Mouse (Mus musculus) forelimb bud, embryonic 11.5 days (tissue): Measurements from ENCODE around the gene Itgam.
"Not testable (repeated sequence)": the region's sequence is repeated elsewhere in the genome, so short reads cannot be mapped to it uniquely, and the experiment has no call there.

ENCODE experiments used
- DNase-seq: peaks from one replicate; pipeline ENCODE4 v3.0.0-alpha.2; 2012; ENCODE audit warnings: low read depth, low spot score

The Itgam gene

GRCm38 (mm10) chr7:128128741-128129720 is 66.6 kb downstream of the Itgam start, which contains the start of gene Itgax:
Gene Itgax, plus strand, starts transcription at chr7:128129547.
- no peak for DNase-seq

- no peak for DNase-seq
These were observed 69.7 kb downstream of the Itgam start for GRCm38 (mm10) chr7:128132148-128132547.

DNA sequence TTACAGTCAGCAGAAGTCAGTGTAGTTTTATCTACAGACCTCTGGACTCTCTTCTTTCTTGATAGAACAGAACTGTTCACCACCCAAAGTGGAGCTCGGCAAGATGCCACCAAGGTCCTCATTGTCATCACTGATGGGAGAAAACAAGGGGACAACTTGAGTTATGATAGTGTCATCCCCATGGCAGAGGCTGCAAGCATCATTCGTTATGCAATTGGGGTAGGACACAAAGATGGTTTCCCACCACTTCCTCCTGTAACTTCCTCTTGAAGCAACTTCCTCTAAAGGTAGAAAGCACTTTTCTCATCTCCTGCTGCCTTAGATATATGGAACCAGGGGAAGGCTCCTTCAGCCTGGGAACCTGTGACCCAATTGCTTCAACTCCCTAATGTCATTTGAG is 71.2 kb downstream of the Itgam start:
- no peak for DNase-seq

GRCm38 (mm10) chr7:128136927-128137326 is 74.5 kb downstream of the Itgam start:
- no peak for DNase-seq

DNA sequence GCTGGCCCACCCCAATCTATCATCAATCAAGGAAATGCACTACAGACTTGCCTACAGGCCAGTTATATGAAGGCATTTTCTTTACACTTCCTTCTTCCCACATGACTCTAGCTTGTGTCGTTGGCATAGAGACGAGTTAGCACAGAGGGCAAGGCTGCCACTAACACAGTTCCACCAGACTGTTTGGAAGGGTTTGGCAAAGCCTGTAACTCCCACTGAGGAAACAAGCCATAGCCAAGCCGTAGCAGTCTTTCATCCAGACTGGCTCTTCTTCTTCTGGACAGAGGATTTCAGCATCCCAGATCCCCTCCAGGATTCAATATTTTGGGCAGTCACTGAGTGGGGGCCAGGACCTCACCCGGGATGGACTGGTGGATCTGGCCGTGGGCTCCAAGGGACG is 77.2 kb downstream of the Itgam start:
- DNase-seq: no peak

GRCm38 (mm10) chr7:128150970-128151369 is 88.5 kb downstream of the Itgam start:
- DNase-seq: no peak

DNA sequence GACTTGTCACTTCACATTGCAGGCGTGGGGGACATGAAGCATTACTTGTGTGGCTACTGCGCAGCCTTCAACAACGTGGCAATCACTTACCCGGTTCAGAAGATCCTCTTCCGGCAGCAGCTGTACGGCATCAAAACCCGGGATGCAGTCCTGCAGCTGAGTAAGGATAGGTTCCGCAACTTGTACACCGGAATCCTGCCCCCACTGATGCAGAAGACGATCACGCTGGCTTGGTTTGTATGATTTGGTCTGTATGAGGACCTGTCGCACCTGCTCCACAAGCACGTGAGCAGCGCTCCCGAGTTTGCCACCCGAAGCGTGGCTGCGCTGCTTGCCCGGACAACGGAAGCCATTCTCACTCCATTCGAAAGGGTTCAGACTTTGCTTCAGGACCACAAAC is 91.6 kb downstream of the Itgam start, which contains the start of gene Itgad:
Gene Itgad (plus strand): TSS at position 301 of the 400 bp plus-strand sequence.
- no peak for DNase-seq

- DNase-seq: no peak
These were observed 92.5 kb downstream of the Itgam start for GRCm38 (mm10) chr7:128154924-128155323.

- DNase-seq: not testable (repeated sequence)
These were observed 96.4 kb downstream of the Itgam start for GRCm38 (mm10) chr7:128158688-128159354.

DNA sequence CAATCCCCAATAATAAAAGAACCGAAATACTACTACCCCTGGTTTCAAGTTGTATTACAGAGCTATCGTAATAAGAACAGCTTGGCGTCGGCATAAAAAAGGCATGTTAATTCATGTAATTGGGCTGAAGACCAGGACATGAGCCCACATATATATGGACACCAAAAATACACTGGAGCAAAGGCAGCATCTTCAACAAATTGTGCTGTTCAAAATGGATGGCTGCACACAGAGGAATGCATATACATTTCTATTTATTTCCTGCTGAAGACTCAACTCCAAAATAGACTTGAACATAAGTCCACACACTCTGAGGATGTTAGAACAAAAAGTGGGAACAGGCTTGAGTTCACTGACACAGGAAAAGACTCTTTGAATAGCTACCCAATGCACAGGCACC is 101.6 kb downstream of the Itgam start:
- no peak for DNase-seq

DNA sequence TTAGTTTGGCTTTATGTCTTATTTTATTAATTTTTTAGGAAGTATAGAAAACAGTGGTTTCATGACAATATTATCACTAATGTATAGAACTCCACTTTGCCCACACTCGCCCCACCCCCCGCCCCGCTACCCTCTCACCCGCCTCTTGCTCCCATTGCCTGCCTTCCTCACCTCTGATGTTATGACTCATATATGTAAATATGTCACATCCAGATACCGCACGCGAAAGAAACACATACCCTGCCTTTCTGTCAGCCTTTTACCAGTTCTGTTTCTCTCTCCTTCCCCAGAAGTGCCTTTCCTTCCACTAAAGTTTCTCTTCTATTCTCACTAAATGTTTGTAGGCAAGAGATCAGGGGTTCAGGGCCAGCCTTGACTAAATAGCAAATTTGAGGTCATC is 104.0 kb downstream of the Itgam start:
- DNase-seq: no peak
